Mouse (Mus musculus) CD4-positive, CD25-positive, alpha-beta regulatory T cell, adult 2 months (primary cell): Measurements from ENCODE around the gene Olfr459.

Experiments
- DNase-seq: peaks from one replicate; pipeline ENCODE4 v3.0.0-alpha.2; 2012; ENCODE audit warnings: low read depth, low spot score

The Olfr459 gene

GRCm38 (mm10) chr6:41775077-41775476 lies at the start of gene Olfr459:
Gene Olfr459, minus strand, starts transcription at chr6:41775177.
- no peak for DNase-seq

GRCm38 (mm10) chr6:41824086-41824485 lies 49.1 kb upstream of the Olfr459 start:
- DNase-seq: no peak

- DNase-seq: no peak
These were observed 11.7 kb upstream of the Olfr459 start for GRCm38 (mm10) chr6:41786700-41787099.

GRCm38 (mm10) chr6:41775721-41776120 lies 744 bp upstream of the Olfr459 start:
- DNase-seq: no peak

- DNase-seq: no peak
These were observed 5.1 kb downstream of the Olfr459 start for GRCm38 (mm10) chr6:41769872-41770271.

GRCm38 (mm10) chr6:41764306-41764705 lies 10.7 kb downstream of the Olfr459 start:
- no peak for DNase-seq

GRCm38 (mm10) chr6:41762370-41762757 lies 12.6 kb downstream of the Olfr459 start:
- DNase-seq: no peak

GRCm38 (mm10) chr6:41761702-41762369 lies 13.1 kb downstream of the Olfr459 start:
- peak; percentile 74 for DNase-seq

- DNase-seq: no peak
These were observed 15.4 kb downstream of the Olfr459 start for GRCm38 (mm10) chr6:41759618-41760017.

- DNase-seq: no peak
These were observed 16.6 kb downstream of the Olfr459 start for GRCm38 (mm10) chr6:41758421-41758820.

GRCm38 (mm10) chr6:41757199-41757598 lies 17.8 kb downstream of the Olfr459 start:
- no peak for DNase-seq

- DNase-seq: no peak
These were observed 20.4 kb downstream of the Olfr459 start for GRCm38 (mm10) chr6:41754626-41755025.

- DNase-seq: no peak
These were observed 30.1 kb downstream of the Olfr459 start for GRCm38 (mm10) chr6:41744664-41745392.

- DNase-seq: no peak
These were observed 33.9 kb downstream of the Olfr459 start for GRCm38 (mm10) chr6:41741101-41741500.

- DNase-seq: no peak
These were observed 40.1 kb downstream of the Olfr459 start for GRCm38 (mm10) chr6:41734719-41735470.

GRCm38 (mm10) chr6:41727989-41728609 lies 46.9 kb downstream of the Olfr459 start:
- DNase-seq: peak; percentile 70

GRCm38 (mm10) chr6:41721430-41721829 lies 53.5 kb downstream of the Olfr459 start:
- DNase-seq: no peak
